Mouse (Mus musculus): ENCODE measurements around the gene Carmil1.

The Carmil1 gene

GRCm38 (mm10) chr13:24280439-24281431, at the start of gene Carmil1:
Gene Carmil1 (minus strand): TSS chr13:24280795.
- DNase-seq (ENCODE audit: low read depth), result peak; percentile 65

- DNase-seq (ENCODE audit: low read depth), result no peak
These were observed 49.5 kb upstream of the Carmil1 start for GRCm38 (mm10) chr13:24330128-24330527.

- DNase-seq (ENCODE audit: low read depth), result no peak
These were observed 47.6 kb upstream of the Carmil1 start for GRCm38 (mm10) chr13:24328036-24328817.

GRCm38 (mm10) chr13:24327201-24327600, 46.6 kb upstream of the Carmil1 start, which contains the start of gene Cmah:
Gene Cmah (plus strand): TSS chr13:24327404.
- no peak for DNase-seq (ENCODE audit: low read depth)

DNA sequence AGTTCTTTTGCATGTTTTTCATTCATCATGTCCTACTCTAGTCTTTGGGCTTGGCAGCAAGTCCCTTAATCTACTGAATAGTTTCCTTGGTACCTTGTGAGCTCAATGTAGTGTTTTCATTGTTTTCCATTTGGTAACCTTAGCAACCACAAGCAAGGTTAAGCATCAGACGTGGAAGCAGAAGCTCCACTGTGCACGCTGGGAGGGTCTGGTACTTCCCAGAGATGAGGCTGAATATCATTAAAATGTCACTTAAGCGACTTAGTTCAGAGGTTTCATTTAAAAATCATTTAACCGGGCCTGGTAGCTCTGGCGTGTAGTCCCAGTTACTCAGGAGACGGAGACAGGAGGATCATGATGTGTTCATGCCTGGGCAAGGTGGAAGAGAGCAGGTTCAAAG, 40.7 kb upstream of the Carmil1 start:
- DNase-seq (ENCODE audit: low read depth), result no peak

- DNase-seq (ENCODE audit: low read depth), result peak; percentile 21
These were observed 38.0 kb upstream of the Carmil1 start for GRCm38 (mm10) chr13:24318618-24319017.

GRCm38 (mm10) chr13:24316563-24316962, 36.0 kb upstream of the Carmil1 start:
- no peak for DNase-seq (ENCODE audit: low read depth)

DNA sequence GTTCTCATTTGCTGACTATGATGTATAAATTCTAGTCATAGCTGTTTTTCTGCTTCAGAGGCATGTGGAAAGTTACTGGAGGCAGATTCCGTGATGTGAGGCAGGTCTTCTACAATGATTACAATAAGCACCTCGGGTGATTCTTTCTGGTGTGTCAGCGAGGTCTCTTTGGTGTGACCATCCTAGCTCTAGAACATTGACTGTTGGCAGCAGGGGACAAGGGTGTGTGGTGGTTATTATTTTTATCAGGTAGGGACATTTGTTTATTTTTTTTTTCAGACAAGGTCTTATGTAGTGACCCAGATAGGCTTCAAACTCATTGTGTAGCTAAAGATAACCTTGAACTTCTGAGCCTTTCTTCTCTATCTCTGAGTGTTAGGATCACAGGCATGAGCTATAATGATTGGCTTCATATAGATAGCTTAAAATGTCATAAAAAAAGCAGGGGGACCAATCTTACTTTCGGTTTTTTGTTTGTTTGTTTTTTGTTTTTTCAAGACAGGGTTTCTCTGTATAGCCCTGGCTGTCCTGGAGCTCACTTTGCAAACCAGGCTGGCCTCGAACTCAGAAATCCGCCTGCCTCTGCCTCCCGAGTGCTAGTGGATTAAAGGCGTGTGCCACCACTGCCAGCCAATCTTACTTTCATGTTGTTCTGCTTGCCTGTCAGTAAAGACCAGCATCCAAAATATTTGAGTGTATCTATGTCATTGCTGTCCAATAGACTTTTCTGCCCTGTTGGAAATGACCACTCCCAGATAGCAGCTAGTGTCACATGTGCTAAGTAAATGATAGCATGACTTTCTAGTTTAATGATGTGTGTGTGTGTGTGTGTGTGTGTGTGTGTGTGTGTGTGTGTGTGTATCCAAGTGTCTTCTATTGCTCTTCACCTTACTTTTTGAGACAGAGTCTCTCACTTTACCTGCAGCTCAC, 30.7 kb upstream of the Carmil1 start:
- DNase-seq (ENCODE audit: low read depth), result no peak

DNA sequence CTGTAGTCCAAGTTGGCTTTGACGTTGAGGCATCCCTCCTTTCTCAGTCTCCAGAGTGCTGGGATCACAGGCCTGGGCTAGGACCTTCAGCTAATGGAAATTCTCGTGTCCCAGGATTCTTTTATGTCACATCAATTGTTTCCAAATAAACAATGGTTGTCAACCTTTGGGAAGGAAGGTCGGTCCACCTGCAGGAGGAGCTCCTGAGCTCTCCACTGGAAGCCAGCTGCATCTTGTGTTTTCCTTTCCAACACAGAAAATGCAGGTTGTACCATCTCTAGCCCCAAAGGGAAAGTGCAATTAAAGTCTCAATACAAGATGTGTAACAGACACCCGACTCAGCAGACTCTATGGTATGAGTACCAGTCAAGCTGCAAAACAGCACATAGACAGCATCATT, 25.7 kb upstream of the Carmil1 start:
- no peak for DNase-seq (ENCODE audit: low read depth)

GRCm38 (mm10) chr13:24305486-24305885, 24.9 kb upstream of the Carmil1 start:
- no peak for DNase-seq (ENCODE audit: low read depth)

- peak; percentile 74 for DNase-seq (ENCODE audit: low read depth)
These were observed 16.7 kb upstream of the Carmil1 start for GRCm38 (mm10) chr13:24297252-24297651.

- DNase-seq (ENCODE audit: low read depth), result no peak
These were observed 6.8 kb upstream of the Carmil1 start for GRCm38 (mm10) chr13:24287381-24287780.

- DNase-seq (ENCODE audit: low read depth), result no peak
These were observed 695 bp downstream of the Carmil1 start for GRCm38 (mm10) chr13:24279762-24280438.

GRCm38 (mm10) chr13:24279407-24279761, 1.2 kb downstream of the Carmil1 start:
- no peak for DNase-seq (ENCODE audit: low read depth)

- DNase-seq (ENCODE audit: low read depth), result no peak
These were observed 7.7 kb downstream of the Carmil1 start for GRCm38 (mm10) chr13:24272740-24273377.

DNA sequence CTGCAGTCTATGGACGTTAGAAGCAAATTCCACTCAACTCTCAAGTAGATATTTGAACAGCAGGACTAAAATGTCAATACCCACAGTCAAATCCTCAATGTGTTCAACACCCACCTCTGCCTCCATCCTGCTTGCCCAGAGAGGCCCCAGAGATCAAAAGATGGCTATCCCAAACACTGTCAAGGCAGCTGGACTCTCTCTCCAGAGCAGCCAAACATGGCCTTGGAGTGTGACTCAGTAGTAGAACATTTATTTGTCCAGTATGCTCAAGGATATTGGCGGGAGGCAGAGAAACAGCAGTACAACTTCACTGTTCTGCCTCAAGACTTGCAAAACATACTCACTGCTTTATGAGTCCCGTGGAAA, 11.5 kb downstream of the Carmil1 start:
- no peak for DNase-seq (ENCODE audit: low read depth)

DNA sequence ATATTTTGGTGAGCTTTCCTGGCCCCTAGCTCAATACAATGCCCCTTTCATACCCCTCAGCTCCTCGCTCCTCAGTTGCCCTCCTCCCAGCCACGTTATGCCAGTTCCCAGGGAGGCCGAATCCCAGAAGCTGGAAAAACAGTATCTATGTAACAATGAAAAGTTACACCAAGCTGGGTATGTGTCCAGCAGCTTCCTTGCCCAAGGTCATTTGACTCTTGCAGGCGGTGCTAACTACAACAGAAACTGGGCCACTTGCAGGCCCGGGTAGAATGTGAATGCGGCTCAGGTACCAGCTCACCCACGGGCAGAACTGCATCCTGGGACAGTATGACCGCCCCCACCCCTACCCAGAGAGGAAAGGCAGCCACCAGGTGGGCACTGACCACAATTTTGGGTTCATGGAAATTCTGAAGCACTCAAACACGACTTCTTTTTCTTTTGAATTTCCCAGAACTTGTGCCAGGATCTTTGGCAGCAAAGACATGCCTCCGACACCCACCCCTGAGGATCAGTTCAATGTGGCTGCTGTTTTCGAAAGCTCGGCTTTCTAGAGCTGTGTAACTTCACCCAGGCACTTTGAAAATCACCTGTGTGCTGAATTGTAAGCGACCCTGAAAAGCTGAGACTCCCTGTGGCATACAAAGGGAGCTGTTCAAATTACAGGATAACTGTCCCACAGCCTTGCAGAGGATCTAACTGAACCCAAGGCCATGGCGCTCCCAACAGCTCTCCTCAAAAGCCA, 12.1 kb downstream of the Carmil1 start:
- DNase-seq (ENCODE audit: low read depth), result no peak

DNA sequence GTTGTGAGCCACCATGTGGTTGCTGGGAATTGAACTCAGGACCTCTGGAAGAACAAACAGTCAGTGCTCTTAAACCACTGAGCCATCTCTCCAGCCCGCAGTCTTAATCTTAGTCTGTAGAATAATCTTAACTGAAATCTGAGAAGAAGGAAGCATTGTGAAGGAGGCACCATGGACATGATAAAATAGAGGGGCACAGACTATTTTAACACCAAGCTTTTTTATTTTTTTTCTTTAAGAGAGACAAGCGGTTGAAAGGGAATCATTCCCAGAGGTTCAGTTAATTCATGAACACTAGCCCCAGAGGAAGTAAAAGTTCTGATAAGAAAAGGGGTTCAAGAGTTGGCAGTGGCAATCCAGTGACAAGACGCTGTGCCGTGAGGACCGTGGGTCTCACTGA, 15.8 kb downstream of the Carmil1 start:
- DNase-seq (ENCODE audit: low read depth), result no peak

GRCm38 (mm10) chr13:24263560-24263959, 17.0 kb downstream of the Carmil1 start:
- no peak for DNase-seq (ENCODE audit: low read depth)

Measured in induced T-regulatory cell, adult 2 months (primary cell).